Mouse (Mus musculus) bone marrow, adult 2 months (tissue): ENCODE measurements around the gene Nif3l1.

Source experiments
- CTCF ChIP-seq: fragments of 200-500 bp; IDR thresholded peaks from 2 replicates; pipeline ENCODE4 v1.5.1; 2011; ENCODE audit warnings: low read length, control low read depth; ENCODE audit not compliant: control insufficient read depth, insufficient read depth
- POLR2A ChIP-seq: fragments of 200-500 bp; IDR thresholded peaks from 2 replicates; pipeline ENCODE4 v1.6.1; 2011; ENCODE audit warnings: low read depth, mild to moderate bottlenecking, control low read depth, low read length, borderline replicate concordance; ENCODE audit not compliant: control insufficient read depth

DNA sequence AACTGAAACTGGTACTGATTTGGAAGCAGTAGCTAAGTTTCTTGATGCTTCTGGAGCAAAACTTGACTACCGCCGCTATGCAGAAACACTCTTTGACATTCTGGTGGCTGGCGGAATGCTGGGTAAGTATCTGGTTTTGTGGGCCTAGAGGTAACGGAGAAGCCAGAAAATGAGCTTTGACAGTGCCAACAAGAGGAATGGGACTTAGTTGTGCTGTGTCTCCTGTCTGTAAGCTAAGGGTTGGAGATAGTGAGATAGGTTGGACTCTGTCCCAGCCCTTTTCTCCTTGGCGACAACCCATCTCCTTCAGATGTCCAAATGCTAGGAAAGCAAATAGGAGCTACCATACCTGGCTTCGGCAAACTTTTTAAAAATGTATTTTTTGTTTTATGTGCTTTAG, 47.2 kb upstream of the Nif3l1 start:
- TF ChIP-seq CTCF (no peak), POLR2A (no peak)
